Mouse (Mus musculus) thymus, postnatal 0 days (tissue): ENCODE data around the gene Il12rb1. TPM values are rescaled to one million over a fixed set of nuclear protein-coding genes. Genes with fewer than 3 reads are reported as not detected.

Experiments used
- microRNA-seq: library from miRNA; unstranded; fragments of <30 nt; microRNA quantifications from one replicate; pipeline ENCODE4, GENCODE M21; 2016; ENCODE audit warnings: borderline number of aligned reads
- polyA plus RNA-seq: library from polyadenylated mRNA; unstranded; fragments of >200 nt; fragmentation: Nextera tagmentation; extraction: Ambion mirVana; gene quantifications from 2 replicates; pipeline ENCODE4 v1.2.1, GENCODE M21; 2015

Il12rb1 gene
- polyA plus RNA-seq, 1 experiment from 2014 or later = 16.2 TPM

Small RNA genes within 50 kb of the gene (microRNA-seq; reads per million reads assigned to microRNA genes)
- gene Mir7240 = not detected

Other genes starting within 250 kb of the Il12rb1 start
- gene Isyna1, start 214.1 kb upstream of the Il12rb1 start, polyA plus RNA-seq = 78.9 and 88.4 TPM in 2 replicates
- gene Ssbp4, start 199.6 kb upstream of the Il12rb1 start, polyA plus RNA-seq = 135 and 142 TPM in 2 replicates
- gene Lrrc25, start 192.3 kb upstream of the Il12rb1 start, polyA plus RNA-seq = 4.7 and 5.8 TPM in 2 replicates
- 1.2 and 1.4 TPM in 2 replicates for gene Gdf15, start 176.0 kb upstream of the Il12rb1 start, polyA plus RNA-seq
- 33.2 and 43.0 TPM in 2 replicates for gene Pgpep1, start 148.1 kb upstream of the Il12rb1 start, polyA plus RNA-seq
- 333 and 377 TPM in 2 replicates for gene Lsm4, start 135.2 kb upstream of the Il12rb1 start, polyA plus RNA-seq
- 85.7 and 111 TPM in 2 replicates for gene Jund, start 109.5 kb upstream of the Il12rb1 start, polyA plus RNA-seq
- gene Iqcn, start 105.0 kb upstream of the Il12rb1 start, polyA plus RNA-seq = 0.04 and 0.06 TPM in 2 replicates
- 0.29 and 0.32 TPM in 2 replicates for gene Gm3336, start 89.9 kb upstream of the Il12rb1 start, polyA plus RNA-seq
- gene Pde4c, start 84.7 kb upstream of the Il12rb1 start, polyA plus RNA-seq = 0.28 and 0.35 TPM in 2 replicates
- 7.0 and 8.0 TPM in 2 replicates for gene Rab3a, start 53.8 kb upstream of the Il12rb1 start, polyA plus RNA-seq
- 54.3 and 54.4 TPM in 2 replicates for gene Mpv17l2, start 47.5 kb upstream of the Il12rb1 start, polyA plus RNA-seq
- gene Pik3r2, start 31.7 kb upstream of the Il12rb1 start, polyA plus RNA-seq = 35.1 and 38.6 TPM in 2 replicates
- gene Mast3, start 3.4 kb upstream of the Il12rb1 start, polyA plus RNA-seq = 37.2 and 37.3 TPM in 2 replicates
- gene Arrdc2, start 31.3 kb downstream of the Il12rb1 start, polyA plus RNA-seq = 11.0 and 11.4 TPM in 2 replicates
- gene Kcnn1, start 54.8 kb downstream of the Il12rb1 start, polyA plus RNA-seq = 0.36 and 0.85 TPM in 2 replicates
- gene Ccdc124, start 65.5 kb downstream of the Il12rb1 start, polyA plus RNA-seq = 93.8 and 98.6 TPM in 2 replicates
- 0.49 and 1.6 TPM in 2 replicates for gene Slc5a5, start 84.3 kb downstream of the Il12rb1 start, polyA plus RNA-seq
- 6,882 and 7,160 TPM in 2 replicates for gene Rpl18a, start 89.0 kb downstream of the Il12rb1 start, polyA plus RNA-seq
- 45.0 and 45.3 TPM in 2 replicates for gene Map1s, start 97.5 kb downstream of the Il12rb1 start, polyA plus RNA-seq